Mouse (Mus musculus) spleen, postnatal 0 days (tissue): ENCODE results near the gene Pmf1. TPM values are rescaled to one million over a fixed set of nuclear protein-coding genes. Genes with fewer than 3 reads are reported as not detected.

Source experiments
- polyA plus RNA-seq: library from polyadenylated mRNA; unstranded; fragments of >200 nt; fragmentation: Nextera tagmentation; extraction: Ambion mirVana; gene quantifications from 2 replicates; pipeline ENCODE4 v1.2.1, GENCODE M21; 2015

Pmf1 gene
- polyA plus RNA-seq = 130 and 143 TPM in 2 replicates

DNA sequence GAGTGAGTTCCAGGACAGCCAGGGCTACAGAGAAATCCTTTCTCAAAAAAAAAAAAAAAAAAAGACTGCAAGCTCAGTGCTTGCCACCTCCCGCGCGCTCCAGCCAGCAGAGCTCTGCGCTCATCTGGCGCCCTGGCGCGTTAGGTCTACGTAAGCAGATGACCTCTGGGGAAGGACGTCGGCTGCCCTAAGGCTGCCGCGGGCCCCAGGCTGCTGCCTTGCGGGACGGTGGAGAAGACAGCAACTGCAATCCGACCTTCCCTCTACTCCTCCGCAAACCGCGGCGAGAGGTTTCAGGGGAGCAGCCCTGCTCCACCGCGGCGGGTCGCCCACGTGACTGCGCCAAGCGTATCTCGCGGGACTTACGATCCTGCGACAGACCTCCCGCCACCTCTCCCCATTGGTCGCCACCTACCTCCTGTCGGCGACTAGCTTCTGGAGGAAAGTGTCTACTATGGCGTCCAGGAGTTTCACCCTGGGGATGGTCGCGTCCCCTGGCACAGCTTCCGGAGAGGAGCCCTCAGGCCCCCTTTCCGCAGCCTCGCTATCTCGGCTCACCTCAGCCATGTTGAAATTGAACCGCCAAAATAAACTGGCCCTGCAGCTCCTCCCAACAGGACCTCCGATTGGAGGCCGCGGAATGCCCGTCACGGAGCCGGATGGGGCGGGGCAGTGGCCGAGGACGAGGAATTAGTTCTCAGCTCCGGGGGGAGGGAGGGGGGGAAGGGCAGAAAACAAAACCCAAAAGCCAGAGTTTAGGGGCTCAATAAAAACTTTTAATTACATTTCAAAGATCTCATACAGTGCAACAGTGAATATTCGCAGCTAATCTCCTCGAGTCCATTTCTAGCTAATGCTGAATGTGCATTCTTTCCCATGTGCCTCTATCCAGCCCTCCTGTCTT lies at the start of gene Pmf1:
Gene Pmf1, minus strand, starts transcription at position 591 of the 904 bp plus-strand sequence.

GRCm38 (mm10) chr3:88424605-88425329 lies 14.6 kb upstream of the Pmf1 start, which contains the start of gene Slc25a44:
Gene Slc25a44, minus strand, starts transcription at chr3:88425139.

GRCm38 (mm10) chr3:88384364-88384763 lies 25.8 kb downstream of the Pmf1 start, which contains the start of gene Bglap:
Gene Bglap, minus strand, starts transcription at chr3:88384464.

DNA sequence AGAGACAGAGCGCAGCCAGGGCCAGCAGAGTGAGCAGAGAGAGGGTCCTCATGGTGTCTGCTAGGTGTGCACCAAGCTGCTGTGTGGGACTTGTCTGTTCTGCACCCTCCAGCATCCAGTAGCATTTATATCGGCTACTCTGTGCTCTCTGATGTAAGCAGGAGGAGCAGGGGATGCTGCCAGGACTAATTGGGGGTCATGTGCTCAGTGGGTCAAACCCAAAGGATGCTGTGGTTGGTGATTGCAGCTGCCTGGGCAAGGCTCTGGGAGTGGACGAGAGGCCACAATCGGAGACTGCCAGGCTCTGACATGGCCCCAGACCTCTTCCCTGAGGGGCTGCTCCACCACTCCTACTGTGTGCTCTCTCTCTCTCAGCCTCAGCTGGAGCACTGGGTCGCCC lies 31.5 kb downstream of the Pmf1 start, which contains the start of gene Bglap2:
Gene Bglap2, minus strand, starts transcription at position 101 of the 400 bp plus-strand sequence.

DNA sequence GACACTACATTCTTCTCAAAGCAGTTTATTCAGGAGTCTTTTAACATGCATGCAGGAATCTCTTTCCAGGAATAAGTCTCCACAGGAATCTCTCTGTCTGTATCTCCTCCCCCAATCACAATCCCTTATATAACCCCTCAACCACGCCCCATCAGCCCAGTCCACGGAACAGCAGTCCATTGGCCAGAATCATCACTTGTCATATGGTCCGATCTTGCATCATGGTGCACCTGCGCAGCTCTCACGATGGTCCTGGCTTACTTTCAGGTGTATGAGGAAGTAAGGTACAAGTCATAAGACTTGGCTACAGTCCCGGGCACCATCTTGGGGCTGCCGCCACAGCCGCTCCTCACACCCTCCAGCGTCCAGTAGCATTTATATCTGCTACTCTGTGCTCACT lies 37.5 kb downstream of the Pmf1 start, which contains the start of gene Bglap3:
Gene Bglap3, minus strand, starts transcription at position 101 of the 400 bp plus-strand sequence.

GRCm38 (mm10) chr3:88364337-88364736 lies 45.8 kb downstream of the Pmf1 start, which contains the start of gene Paqr6:
Gene Paqr6, plus strand, starts transcription at chr3:88364584.

Other genes starting within 250 kb of the Pmf1 start
- gene Rhbg, start 155.6 kb downstream of the Pmf1 start, polyA plus RNA-seq = 0.12 TPM in 1 of 2 replicates, not detected in the other
- 0.11 TPM in 1 of 2 replicates, not detected in the other for gene Gm38392, start 123.1 kb downstream of the Pmf1 start, polyA plus RNA-seq
- 6.8 and 8.8 TPM in 2 replicates for gene Tsacc, start 113.3 kb downstream of the Pmf1 start, polyA plus RNA-seq
- 250 and 259 TPM in 2 replicates for gene Cct3, start 113.2 kb downstream of the Pmf1 start, polyA plus RNA-seq
- gene Glmp, start 85.3 kb downstream of the Pmf1 start, polyA plus RNA-seq = 110 and 123 TPM in 2 replicates
- 1.7 and 2.1 TPM in 2 replicates for gene Tmem79, start 74.2 kb downstream of the Pmf1 start, polyA plus RNA-seq
- 23.4 and 27.3 TPM in 2 replicates for gene Smg5, start 74.1 kb downstream of the Pmf1 start, polyA plus RNA-seq
- gene Paqr6, start 45.7 kb downstream of the Pmf1 start, polyA plus RNA-seq = 9.5 and 10.4 TPM in 2 replicates
- not detected in 2 replicates for gene Bglap3, start 37.6 kb downstream of the Pmf1 start, polyA plus RNA-seq
- not detected in 2 replicates for gene Bglap2, start 31.6 kb downstream of the Pmf1 start, polyA plus RNA-seq
- gene Bglap, start 25.9 kb downstream of the Pmf1 start, polyA plus RNA-seq = 0.50 and 0.57 TPM in 2 replicates
- gene Slc25a44, start 14.8 kb upstream of the Pmf1 start, polyA plus RNA-seq = 11.0 and 12.1 TPM in 2 replicates
- gene Sema4a, start 50.9 kb upstream of the Pmf1 start, polyA plus RNA-seq = 15.6 and 16.4 TPM in 2 replicates
- gene Lmna, start 99.6 kb upstream of the Pmf1 start, polyA plus RNA-seq = 161 and 176 TPM in 2 replicates
- 2.4 and 3.2 TPM in 2 replicates for gene Mex3a, start 122.1 kb upstream of the Pmf1 start, polyA plus RNA-seq
- gene Rab25, start 138.0 kb upstream of the Pmf1 start, polyA plus RNA-seq = 0.28 and 0.63 TPM in 2 replicates
- 105 and 113 TPM in 2 replicates for gene Lamtor2, start 142.7 kb upstream of the Pmf1 start, polyA plus RNA-seq
- 15.9 and 16.0 TPM in 2 replicates for gene Ubqln4, start 143.4 kb upstream of the Pmf1 start, polyA plus RNA-seq
- 148 and 161 TPM in 2 replicates for gene Ssr2, start 165.5 kb upstream of the Pmf1 start, polyA plus RNA-seq
- 34.8 and 51.4 TPM in 2 replicates for gene Arhgef2, start 195.6 kb upstream of the Pmf1 start, polyA plus RNA-seq
- not detected in 2 replicates for gene Rxfp4, start 242.8 kb upstream of the Pmf1 start, polyA plus RNA-seq